Mouse (Mus musculus) thymus, postnatal 10 days (tissue): Measurements from ENCODE around the gene Rsph3b.
"Not testable (repeated sequence)": the region's sequence is repeated elsewhere in the genome, so short reads cannot be mapped to it uniquely, and the experiment has no call there.

Source experiments
- DNase-seq, 2 experiments: peaks; one replicate each; pipeline ENCODE4 v3.0.0; 2021; ENCODE audit warnings: low spot score in 2 of 2

The Rsph3b gene

GRCm38 (mm10) chr17:6959543-6960259, 11.2 kb upstream of the Rsph3b start:
- not testable (repeated sequence) for DNase-seq

GRCm38 (mm10) chr17:6958881-6959280, 10.4 kb upstream of the Rsph3b start:
- DNase-seq = not testable (repeated sequence)

DNA sequence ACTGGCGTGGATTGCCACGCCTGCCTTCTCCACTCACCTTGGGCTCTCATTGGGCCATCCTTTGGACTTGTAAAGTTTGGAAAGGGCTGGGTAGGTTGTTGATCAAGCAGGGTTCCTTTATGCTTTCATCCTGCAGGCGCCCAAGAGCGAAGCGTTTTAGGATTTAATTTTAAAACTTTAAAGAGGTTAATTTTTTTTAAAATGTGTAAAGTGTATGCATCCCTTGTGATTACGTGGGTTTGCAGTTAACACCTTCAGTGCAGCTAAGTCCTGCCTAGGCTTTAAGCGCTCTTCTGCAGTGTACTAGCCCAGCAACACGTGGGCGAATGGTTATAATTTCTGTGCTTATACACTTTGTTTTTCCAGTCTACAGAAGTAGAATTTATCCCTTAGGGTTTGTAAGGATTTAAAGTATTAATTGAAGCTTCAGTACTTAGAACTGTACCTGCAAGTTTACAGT, 317 bp upstream of the Rsph3b start:
- DNase-seq = not testable (repeated sequence)

- DNase-seq = not testable (repeated sequence)
These were observed 872 bp downstream of the Rsph3b start for GRCm38 (mm10) chr17:6947637-6947983.

GRCm38 (mm10) chr17:6942560-6942959, 5.9 kb downstream of the Rsph3b start:
- DNase-seq = not testable (repeated sequence)

- DNase-seq = not testable (repeated sequence)
These were observed 16.9 kb downstream of the Rsph3b start for GRCm38 (mm10) chr17:6931625-6932024.

DNA sequence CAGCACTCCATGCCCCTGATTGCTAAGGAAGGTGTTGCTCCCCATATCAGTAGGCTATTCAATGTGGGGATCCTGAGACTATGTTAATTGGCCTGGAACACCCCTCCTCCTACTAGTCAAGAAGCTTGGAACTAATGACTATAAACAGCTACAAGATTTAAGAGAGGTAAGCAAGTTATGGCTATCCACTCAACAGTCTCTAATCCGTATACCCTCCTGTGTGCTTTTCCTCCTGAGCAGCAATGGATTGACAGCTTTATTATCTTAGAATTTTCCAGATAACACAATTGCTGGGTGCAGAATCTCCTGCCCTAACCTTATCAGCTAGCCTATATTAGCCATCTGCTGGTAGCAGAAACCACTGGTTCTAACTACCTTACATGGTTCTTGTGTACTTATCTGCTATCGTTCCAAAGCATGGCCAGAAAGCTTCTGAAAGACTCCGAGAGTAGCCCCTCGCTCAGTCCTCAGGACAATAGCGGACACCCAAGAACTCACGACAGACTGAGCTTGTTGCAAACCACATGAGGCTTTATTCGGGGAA, 28.1 kb downstream of the Rsph3b start:
- DNase-seq = not testable (repeated sequence)

DNA sequence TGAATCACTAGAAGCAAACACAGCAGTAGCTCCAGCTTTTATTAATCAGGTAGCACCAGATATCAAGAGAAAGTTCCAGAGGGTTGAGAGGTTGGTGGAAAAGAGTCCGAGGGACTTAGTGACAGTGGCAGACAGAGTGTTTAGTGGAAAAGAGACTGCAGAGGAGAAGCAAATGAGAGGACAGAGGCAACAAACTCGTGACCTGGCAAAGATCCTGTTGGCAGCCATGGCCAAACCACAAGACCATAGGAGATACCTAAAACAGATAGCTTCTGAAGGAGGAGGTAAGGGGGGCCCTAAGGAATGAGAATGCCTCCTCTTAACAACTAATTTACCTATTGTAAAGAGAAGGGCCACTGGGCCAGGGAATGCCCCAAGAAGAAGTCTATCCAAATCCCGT, 29.1 kb downstream of the Rsph3b start:
- not testable (repeated sequence) for DNase-seq

- DNase-seq = not testable (repeated sequence)
These were observed 33.2 kb downstream of the Rsph3b start for GRCm38 (mm10) chr17:6915282-6915681.

- DNase-seq = not testable (repeated sequence)
These were observed 34.4 kb downstream of the Rsph3b start for GRCm38 (mm10) chr17:6914066-6914465.

- DNase-seq = not testable (repeated sequence)
These were observed 48.1 kb downstream of the Rsph3b start for GRCm38 (mm10) chr17:6900361-6900760.

DNA sequence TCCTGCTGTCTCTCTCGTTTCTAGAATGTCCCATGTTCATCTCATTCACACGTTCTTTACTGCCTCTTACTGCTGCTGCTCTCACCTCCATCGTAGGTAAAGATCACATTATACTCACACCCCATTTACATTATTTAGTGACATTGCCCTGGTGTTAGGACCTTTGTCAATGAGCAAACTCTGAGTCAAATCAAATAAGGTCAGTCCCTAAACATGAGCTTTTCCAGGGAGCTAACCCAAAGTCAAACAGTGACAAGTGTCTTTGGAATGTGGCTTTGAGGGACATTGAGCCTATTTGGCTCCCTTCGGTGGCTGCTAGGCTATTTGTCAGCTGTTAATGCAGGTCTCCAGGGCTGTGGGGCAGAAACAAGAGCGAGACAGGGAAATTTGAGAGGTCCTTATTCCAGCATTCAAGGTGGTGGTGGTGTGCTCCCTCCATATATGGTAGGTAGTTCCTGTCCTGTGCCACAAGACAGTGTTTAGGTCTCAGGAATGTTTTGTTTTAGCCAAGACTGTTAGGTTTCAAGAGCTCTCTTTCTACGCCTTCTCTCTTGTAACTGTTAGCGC, 50.4 kb downstream of the Rsph3b start:
- not testable (repeated sequence) for DNase-seq

GRCm38 (mm10) chr17:6896756-6897155, 51.7 kb downstream of the Rsph3b start:
- DNase-seq = no peak

DNA sequence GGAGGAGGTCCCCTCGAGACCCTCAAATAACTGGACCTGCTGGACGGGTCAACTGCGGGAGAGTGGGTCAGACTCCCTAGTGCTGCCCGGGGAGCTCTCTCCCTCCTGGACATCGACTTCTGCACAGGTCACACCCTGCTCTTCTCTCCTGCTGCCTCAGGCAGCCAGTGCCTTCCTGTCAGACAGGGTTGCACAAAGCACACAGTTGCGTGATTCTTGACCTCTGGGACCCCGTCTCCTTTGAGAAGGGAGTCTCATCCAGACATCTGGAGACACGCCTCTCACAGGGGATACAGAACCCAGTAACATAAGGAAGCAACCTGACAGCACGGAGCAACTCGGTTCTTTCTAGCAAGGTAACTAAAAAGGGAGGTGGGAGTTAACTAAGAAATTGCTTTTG, 55.1 kb downstream of the Rsph3b start:
- DNase-seq = no peak

DNA sequence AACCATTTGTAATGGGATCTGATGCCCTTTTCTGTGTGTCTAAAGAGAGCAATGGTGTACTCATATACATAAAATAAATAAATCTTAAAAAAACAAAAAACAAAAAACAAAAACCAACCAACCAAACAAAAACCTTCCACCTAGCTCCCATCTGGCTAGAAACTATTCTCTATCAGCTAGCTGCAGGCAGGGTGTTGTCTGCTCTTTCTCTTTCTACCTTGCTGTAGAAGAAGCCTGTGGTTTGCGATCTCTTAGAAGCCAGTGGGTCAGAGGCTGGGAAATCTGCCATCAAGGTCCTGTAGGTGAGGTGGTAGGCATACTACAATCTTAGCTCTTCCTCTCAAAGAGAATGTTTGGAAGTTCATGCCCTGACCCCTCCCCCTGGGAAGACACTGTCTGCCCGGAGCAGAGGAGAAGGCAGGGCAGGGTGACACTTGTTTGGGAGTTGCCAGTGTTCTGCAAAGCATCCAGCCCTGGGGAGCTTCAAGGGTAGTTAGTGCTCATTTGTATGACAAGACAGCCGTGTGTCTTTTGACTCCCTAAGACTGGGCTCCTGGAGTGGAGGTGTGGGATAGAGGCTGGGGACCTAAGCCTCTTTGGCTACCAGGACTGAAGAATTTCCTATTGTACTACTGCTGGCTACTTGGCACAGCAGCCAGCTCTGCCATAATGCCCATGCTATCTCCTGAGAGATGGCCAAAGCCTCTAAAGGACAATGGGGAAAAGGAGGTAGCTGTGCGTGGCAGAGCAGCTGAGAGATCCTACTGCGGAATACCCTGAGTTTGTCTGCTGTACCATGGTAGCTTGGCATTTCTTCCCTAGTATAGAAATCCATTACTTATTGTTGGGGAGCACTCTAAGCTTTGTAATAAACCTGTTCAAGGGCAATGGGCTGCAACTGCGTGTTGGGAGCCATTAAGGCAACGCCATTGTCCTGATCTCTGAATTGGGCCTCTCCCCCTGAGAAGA, 56.2 kb downstream of the Rsph3b start:
- no peak for DNase-seq

GRCm38 (mm10) chr17:6886445-6886844, 62.0 kb downstream of the Rsph3b start:
- peak in 1 of 2 experiments; percentile 14 for DNase-seq

DNA sequence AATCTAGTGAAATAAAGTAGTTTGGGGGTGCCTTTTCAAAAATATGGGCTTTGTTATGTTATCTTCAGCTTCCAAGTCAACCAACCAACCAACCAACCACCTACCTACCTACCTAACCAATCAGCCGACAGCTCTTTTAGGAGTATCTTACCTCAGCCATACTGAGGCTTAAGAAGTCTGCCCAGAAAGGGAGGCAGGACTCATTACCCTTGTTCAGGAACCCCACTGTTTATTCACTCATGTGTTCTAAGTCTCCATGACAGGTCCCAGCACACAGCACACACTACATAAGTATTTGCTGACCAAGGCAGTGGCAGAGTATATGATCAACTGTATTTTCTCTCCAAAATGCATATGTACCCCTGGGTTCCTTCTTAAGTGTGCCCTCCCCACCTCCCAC, 64.0 kb downstream of the Rsph3b start:
- peak in 1 of 2 experiments; percentile 1 for DNase-seq

DNA sequence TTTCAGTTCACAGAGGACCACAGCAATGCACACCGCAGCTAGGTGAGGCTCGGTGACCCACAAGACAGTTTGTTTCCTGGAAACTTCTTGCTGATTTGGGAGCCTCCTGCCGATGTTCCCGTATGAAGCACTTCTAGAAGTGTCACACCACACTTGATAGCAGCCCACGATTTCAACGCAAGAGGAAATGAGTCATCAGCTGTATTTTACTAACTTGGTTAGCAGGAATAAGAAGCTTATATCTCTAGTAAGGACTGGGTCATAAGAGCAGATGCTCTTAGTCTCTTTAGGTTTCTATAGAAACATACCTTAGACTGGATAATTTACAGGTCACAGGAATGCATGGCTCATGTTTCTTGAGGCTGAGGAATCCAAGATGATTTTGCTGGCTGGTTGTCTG, 67.2 kb downstream of the Rsph3b start:
- DNase-seq = peak in 1 of 2 experiments; percentile 1

GRCm38 (mm10) chr17:6871421-6871820, 77.1 kb downstream of the Rsph3b start:
- DNase-seq = no peak

DNA sequence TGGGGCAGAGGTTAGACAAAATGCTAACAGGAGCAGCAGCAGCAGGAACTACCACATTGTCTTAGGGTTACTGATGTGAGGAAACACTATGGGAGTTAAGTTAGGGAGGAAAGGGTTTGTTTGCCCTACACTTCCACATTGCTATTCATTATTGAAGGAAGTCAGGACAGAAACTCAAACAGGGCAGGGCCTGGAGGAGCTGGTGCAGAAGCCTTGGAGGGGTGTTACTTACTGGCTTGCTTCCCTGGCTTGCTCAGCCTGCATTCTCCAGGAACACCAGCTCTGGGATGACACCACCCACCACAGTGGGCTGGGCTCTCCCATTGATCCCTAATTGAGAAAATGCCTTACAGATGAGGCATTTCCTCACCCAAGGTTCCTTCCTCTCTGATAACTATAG, 79.7 kb downstream of the Rsph3b start:
- no peak for DNase-seq

DNA sequence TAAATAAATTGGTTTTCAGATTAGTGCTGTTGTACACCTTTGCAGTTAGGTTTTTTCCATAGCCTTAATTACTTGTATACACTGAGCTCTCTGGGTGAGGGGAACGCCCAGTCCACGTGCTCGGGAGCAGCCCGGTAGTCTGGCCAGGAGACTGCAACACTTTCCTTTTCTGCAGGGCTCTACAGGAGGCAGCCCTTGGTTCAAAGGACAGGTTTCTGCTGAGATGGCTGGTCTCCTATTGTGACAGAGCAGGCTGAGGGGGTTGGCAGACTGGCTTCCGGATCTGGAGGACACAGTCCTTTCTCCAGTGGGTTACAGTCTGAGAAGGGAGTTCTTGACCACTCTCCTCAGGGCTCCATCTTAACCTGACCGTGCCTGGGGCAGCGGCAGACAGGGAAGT, 80.7 kb downstream of the Rsph3b start:
- no peak for DNase-seq

GRCm38 (mm10) chr17:6866576-6866975, 81.9 kb downstream of the Rsph3b start:
- DNase-seq = no peak
